Mouse (Mus musculus) fat pad, adult 2 months (tissue): ENCODE measurements around the gene Ass1.
A peak's percentile ranks its signal among the peaks of the same experiment; 100 is the strongest.

ENCODE experiments used
- DNase-seq: peaks from one replicate; pipeline ENCODE4 v3.0.0-alpha.2; 2011; ENCODE audit warnings: low read depth, low spot score; ENCODE audit errors: extremely low read depth

The Ass1 gene

DNA sequence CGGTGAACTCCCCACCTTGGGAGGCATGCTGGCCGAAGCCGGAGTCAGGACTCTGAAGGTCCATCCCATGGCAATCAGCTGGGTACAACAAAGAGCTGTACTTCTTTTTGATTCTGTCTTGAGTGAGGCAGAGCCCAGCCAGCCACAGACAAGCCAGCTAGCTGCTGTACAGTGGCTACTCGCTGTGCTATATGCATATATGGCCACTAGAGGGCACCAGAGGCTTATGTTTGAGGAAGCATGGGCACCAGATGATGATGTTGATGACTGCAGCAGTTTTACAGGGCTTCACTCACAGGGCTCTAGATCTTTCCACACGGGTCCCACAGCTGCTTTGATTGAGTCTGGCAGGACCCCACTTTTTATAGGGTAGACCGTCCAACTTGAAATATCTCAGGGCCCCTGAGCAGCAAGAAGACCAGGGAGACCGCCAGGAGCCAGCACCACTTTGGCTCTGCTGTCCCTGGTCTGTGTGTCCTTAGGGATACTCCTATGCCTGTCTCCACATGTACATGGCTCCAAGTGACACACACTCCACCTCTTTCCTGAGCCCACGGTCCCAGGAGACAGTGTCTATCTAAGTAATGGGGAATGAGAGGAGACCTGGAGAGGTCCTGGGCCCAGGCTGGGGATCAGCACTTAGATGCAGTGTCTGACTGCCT is 13.0 kb downstream of the Ass1 start:
- no peak for DNase-seq

- DNase-seq, result no peak
These were observed 14.2 kb downstream of the Ass1 start for GRCm38 (mm10) chr2:31484187-31484586.

DNA sequence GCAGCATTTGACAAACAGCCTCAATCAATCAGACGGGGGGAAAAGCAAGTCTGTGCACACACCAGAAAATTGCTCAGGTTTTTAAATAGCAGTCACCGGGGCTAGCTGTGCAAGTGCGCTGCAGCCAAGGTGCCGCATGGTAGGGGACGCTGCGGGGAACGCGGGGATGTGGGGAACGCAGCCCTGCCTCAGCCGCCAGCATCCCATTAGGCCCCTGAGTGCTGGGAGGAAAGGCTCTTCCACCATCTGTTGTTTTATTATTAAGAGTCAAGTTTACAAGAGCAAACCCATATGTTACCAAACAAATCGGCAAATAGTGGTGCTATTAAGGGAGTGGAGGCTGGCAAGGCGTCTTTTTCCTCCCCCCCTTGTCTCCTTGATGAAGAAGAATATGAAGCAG is 19.2 kb downstream of the Ass1 start:
- DNase-seq, result no peak

- no peak for DNase-seq
These were observed 20.5 kb downstream of the Ass1 start for GRCm38 (mm10) chr2:31490556-31490955.

DNA sequence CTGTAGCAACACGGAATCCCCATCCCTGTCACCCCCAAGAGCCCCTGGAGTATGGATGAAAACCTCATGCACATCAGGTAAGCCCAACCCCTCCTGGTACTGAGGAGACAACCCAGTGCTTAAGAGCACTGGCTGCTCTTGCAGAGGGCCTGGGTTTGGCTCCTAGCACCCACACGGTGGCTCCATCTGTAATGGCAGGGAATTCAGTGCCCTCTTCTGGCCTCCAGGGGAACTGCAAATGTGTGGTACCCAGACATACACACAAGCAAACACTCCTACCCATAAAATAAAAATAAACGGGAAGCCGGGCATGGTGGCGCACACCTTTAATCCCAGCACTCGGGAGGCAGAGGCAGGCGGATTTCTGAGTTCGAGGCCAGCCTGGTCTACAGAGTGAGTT is 22.3 kb downstream of the Ass1 start:
- no peak for DNase-seq

- DNase-seq, result no peak
These were observed 23.2 kb downstream of the Ass1 start for GRCm38 (mm10) chr2:31493243-31493642.

- no peak for DNase-seq
These were observed 24.3 kb downstream of the Ass1 start for GRCm38 (mm10) chr2:31494315-31494714.

- no peak for DNase-seq
These were observed 25.1 kb downstream of the Ass1 start for GRCm38 (mm10) chr2:31495046-31495476.

DNA sequence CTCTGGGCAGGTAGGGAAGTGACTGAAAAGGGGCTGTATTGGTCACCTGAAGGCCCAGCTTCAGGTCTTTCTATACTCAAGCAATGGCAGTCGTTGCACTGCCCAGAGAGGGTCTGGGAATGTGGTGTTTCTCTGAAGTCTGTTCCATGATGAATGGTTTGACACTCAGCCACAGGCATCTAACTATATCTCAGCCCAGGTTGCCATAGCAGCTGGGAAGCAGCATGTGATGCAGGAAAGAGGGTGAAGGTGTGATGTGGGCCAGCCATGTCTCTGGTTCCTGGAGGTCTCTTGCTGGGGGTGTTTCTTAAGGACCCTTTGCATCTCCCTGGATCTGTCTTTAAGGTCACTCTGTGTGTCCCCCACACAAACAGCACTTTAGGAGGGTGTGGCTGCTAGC is 26.1 kb downstream of the Ass1 start:
- DNase-seq, result no peak

GRCm38 (mm10) chr2:31497113-31497512 is 27.1 kb downstream of the Ass1 start:
- no peak for DNase-seq

GRCm38 (mm10) chr2:31497635-31498034 is 27.6 kb downstream of the Ass1 start:
- no peak for DNase-seq

- no peak for DNase-seq
These were observed 29.6 kb downstream of the Ass1 start for GRCm38 (mm10) chr2:31499327-31500291.

DNA sequence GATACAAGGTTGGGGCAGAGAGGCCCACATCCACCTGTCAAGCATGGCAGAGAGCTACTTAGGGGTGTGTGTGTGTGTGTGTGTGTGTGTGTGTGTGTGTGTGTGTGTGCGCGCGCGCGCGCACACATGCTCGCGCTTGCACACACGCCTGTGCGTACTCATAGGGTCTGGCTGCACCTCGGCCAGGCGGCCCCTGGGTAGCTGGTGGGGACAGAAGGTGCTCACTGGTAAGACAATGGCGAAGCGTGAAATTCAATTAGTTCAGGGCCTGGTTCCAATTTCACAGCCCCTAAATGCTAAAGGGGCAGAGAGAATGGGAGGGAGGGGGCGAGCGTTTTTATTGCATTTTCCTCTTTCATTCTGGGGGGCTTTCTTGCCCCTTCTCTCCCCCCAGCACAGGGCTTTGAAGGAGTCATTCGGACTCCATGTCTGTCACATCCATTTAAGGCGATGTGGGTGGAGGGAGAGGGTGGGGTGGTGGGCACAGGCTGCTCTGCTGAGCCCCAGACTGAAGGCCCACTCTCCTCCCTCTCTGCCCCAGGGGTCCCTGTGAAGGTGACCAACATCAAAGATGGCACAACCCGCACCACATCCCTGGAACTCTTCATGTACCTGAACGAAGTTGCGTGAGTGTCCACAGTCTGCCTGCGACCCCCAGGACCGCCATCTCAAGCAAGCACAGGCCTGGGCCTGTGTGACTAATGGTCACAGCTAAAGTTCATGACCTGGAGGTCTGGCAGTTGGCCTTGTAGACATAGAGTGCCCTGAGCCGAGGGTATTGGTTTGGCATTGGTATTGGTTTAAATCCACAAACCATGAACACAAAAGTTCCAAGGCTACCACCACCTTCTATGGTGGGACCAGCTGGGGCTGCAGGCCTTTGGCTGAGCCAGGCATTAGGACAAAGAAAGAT is 30.5 kb downstream of the Ass1 start:
- DNase-seq, result no peak

DNA sequence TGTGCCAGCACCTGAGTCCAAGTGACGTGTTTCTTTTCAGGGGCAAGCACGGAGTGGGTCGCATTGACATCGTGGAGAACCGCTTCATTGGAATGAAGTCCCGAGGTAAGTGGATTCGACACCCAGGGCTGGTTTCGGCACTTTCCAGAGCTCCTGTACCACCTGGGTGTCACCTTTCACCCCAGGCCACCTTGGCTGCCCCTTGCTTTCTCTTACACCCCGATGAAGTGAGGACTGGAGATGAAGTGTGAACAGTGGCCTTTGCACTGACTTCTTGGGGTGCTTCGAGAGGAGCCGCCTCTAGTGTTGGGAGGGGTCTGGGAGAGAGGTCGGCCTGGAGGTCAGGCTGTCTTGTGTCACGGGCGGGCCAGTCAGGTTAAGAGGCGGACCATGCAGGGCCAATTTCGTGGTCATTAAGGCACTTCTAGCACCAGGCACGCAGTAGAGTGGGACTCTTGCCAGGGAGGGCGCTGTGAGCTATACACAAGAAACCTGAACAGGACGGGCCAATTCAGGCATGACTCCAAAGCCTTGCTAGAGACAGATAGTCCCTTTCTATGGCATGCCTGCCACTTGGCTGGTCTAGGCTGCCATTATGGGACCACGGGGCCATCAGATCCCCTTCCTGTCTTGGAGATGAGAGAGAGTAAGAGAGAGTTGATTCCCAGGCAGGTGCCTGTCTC is 31.6 kb downstream of the Ass1 start:
- no peak for DNase-seq

DNA sequence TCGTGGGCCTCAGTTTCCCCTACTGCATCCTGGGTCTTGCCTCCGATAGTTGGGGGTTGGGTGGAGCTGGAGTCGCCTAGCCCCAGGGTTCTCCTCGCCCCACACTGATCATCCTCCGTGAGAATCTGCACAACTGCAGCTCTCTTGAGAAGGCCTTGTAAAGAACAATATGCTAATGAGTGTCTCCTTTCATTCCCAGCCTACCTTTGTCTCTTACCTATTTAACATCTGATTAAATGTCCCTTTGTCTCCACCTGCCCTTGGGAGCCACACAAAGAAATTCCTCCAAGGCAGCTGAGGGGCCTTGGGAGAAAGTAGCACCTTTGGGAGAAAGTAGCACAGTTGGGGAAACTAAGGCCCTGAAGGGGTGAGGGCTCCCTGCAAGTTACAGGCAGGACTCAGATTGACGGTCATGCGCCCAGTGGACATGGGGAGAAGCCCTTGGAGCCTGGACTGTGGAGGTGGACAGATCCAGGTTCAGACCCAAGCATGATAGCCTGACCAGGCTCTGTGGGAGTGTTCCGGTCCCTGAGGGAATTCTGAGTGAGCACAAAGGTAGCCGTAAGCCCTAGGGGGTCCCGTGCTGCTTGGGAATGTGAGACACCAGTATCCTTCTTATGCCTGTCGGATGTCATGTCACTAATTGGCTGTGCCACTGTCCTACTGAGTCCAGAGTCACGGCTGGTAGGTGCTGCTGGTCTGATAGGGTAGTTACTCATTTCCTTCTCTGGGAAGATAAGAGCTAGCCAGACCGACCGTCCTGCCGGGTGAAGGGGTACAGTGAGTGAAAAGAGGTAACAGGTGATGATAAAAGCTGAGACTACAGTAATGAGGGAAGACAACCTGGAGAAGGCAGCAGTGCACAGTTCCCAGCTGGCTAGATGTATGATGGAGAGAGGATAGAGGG is 32.9 kb downstream of the Ass1 start:
- no peak for DNase-seq

- no peak for DNase-seq
These were observed 35.5 kb downstream of the Ass1 start for GRCm38 (mm10) chr2:31505472-31505871.

DNA sequence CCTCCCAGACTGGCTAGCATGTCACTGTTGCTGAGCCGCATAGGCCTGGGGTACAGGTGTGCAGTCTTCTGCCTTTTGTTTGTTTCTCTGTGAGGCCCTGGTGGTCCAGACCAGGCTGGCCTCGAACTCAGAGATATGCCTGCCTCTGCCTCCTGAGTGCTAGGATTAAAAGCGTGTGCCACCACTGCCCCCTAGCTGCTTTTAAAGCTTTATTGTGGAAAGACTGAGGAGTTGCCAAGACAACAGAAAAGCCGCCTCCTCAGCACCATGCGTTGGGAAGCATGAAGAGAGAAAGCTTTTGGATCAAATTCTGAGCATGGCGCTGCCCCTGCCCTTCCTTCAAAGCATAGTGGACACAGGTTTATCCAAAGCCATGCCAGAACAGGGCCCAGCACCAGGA is 38.8 kb downstream of the Ass1 start:
- no peak for DNase-seq

DNA sequence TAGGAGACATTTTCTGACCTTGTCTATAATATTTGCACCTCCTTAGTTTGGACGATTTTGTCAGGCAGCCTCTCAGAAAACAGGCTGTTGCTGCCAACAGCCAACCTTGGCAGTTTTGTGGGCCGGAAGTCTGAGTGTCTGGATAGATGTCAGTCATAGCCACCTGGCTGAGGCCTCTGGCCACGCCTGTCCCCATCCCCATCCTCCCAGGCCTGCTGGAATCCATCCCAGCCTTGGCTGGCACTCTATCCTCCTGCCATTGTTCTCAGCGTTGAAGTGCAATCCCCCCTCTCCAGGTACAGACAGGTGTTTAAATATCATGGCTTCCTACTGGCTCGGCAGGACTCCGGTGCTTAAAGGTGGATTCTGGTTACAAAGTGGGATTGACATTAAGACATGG is 41.3 kb downstream of the Ass1 start:
- peak; percentile 13 for DNase-seq

DNA sequence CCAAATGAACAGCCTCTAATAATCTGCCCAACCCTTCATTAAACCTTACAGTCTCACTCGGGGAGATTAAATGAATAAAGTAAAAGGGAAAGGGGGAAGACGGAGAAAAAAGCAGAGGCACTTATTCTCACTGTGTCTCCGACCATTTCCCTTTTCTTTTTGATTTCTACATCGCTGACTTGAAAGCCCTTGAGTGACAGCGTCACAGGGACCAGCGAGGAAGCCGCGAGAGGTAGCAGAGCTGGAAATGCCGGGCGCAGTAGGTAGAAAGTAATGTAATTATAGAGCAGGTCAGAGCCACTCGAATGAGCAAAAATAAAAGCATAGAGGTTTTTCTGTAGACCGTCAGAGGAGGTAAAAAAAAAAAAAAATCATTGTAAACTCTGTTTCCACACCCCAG is 46.5 kb downstream of the Ass1 start:
- no peak for DNase-seq
